ENCODE assay signal across 28 mouse cellular contexts in the genomic region with DNA sequence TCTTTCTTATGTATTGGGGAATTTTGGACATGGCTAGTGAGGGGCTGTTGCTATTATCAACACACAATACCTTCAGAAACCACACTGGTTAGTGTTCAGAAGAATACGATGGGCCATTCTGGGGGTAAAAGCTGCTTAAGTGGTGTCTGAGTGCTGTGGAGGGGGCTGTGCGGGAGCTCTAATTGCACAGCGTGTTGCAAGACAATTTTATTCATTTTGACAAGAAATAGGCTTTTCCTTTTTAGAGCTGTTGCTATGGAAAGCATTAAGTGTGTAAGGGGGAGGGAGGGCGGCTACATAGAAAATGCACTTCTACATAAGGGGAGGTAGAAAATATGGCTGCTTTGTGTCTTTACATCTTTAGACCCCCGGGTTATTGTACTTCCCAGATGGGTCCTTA. TPM values are rescaled to one million over a fixed set of nuclear protein-coding genes. Genes with fewer than 3 reads are reported as not detected.
DNase-seq lines count a peak whose midpoint lies in the region; ATAC-seq and TF ChIP-seq lines count a peak whose summit lies in the region.
"Had no signal": no experiment of that assay in that cellular context is flagged by ENCODE, and none has a peak within 500 bp of the region (broad histone marks: within the 10 kb centered on the region; RNA-seq: fewer than 3 reads in every experiment).

No protein-coding gene starts in this region.

- no peaks in the 10 kb centered on the region for H3K36me3 ChIP-seq in forebrain, embryonic 12.5 days (replicated peaks)
- H3K36me3 ChIP-seq in forebrain, embryonic 11.5 days (ENCODE audit: control insufficient read depth, insufficient read depth, low read length): no peaks in the 10 kb centered on the region
- H3K36me3 ChIP-seq in midbrain, embryonic 16.5 days (ENCODE audit: control insufficient read depth, insufficient read depth, low read length): no peaks in the 10 kb centered on the region
- H3K36me3 ChIP-seq in midbrain, postnatal 0 days (ENCODE audit: insufficient read depth, low read length): peaks cover 4% of the 10 kb centered on the region; the same call in 1 of the 2 replicates
- H3K36me3 ChIP-seq in forebrain, embryonic 14.5 days (ENCODE audit: control insufficient read depth, insufficient read depth, low read length): no peaks in the 10 kb centered on the region
- no peaks in the 10 kb centered on the region for H3K36me3 ChIP-seq in forebrain, postnatal 0 days (ENCODE audit: insufficient read depth)
- H3K36me3 ChIP-seq: embryonic facial prominence, embryonic 10.5 days; embryonic facial prominence, embryonic 13.5 days; heart, embryonic 13.5 days had no signal

- no peak overlapping the region; the same call in 1 of the 2 replicates for H3K27ac ChIP-seq in forebrain, embryonic 12.5 days
- H3K27ac ChIP-seq in forebrain, embryonic 11.5 days (ENCODE audit: low read depth, low read length): no peak overlapping the region
- H3K27ac ChIP-seq in midbrain, embryonic 16.5 days (ENCODE audit: low read length): no peak overlapping the region
- no peak overlapping the region for H3K27ac ChIP-seq in midbrain, postnatal 0 days (ENCODE audit: low read depth, low read length)
- 0 out of 2 replicates have a peak overlapping the region, but pooled peaks have one; percentile 5 for H3K27ac ChIP-seq in forebrain, embryonic 14.5 days (ENCODE audit: low read depth, low read length)
- H3K27ac ChIP-seq in forebrain, postnatal 0 days (ENCODE audit: low read depth, low read length): 0 out of 2 replicates have a peak overlapping the region, but pooled peaks have one; percentile 9
- H3K27ac ChIP-seq: embryonic facial prominence, embryonic 10.5 days; embryonic facial prominence, embryonic 13.5 days; gastrocnemius, adult 2 months; heart, embryonic 13.5 days; hindbrain, embryonic 14.5 days had no signal

- TF ChIP-seq CTCF in midbrain, postnatal 0 days (IDR thresholded peaks at IDR 0.05): no peak
- TF ChIP-seq CTCF in forebrain, postnatal 0 days (IDR thresholded peaks at IDR 0.05; ENCODE audit: low read depth): no peak

- no peak overlapping the region for H3K4me3 ChIP-seq in forebrain, embryonic 12.5 days (replicated peaks)
- H3K4me3 ChIP-seq in forebrain, embryonic 11.5 days (ENCODE audit: low read depth, low read length): no peak overlapping the region
- no peak overlapping the region for H3K4me3 ChIP-seq in midbrain, embryonic 16.5 days (ENCODE audit: low read depth, low read length)
- H3K4me3 ChIP-seq in midbrain, postnatal 0 days (ENCODE audit: low read depth, low read length): no peak overlapping the region
- no peak overlapping the region for H3K4me3 ChIP-seq in forebrain, embryonic 14.5 days (ENCODE audit: low read depth, low read length)
- no peak overlapping the region for H3K4me3 ChIP-seq in forebrain, postnatal 0 days (ENCODE audit: low read depth, low read length)
- H3K4me3 ChIP-seq: embryonic facial prominence, embryonic 10.5 days; embryonic facial prominence, embryonic 13.5 days; erythroblast, embryonic 14.5 days; gastrocnemius, adult 2 months; heart, embryonic 13.5 days had no signal

- H3K4me1 ChIP-seq in forebrain, embryonic 12.5 days: peaks cover 6% of the 10 kb centered on the region; the same call in 1 of the 2 replicates
- H3K4me1 ChIP-seq in forebrain, embryonic 11.5 days (replicated peaks; ENCODE audit: control insufficient read depth, insufficient read depth, low read length): no peaks in the 10 kb centered on the region
- peaks cover 3% of the 10 kb centered on the region; the same call in 1 of the 2 replicates for H3K4me1 ChIP-seq in midbrain, embryonic 16.5 days (ENCODE audit: control insufficient read depth, insufficient read depth, low read length)
- 0 out of 2 replicates have a peak, but pooled peaks cover 4% of the 10 kb centered on the region for H3K4me1 ChIP-seq in midbrain, postnatal 0 days (ENCODE audit: insufficient read depth, low read length)
- H3K4me1 ChIP-seq in forebrain, embryonic 14.5 days (ENCODE audit: control insufficient read depth, insufficient read depth, low read length): no peaks in the 10 kb centered on the region; the same call in 1 of the 2 replicates
- H3K4me1 ChIP-seq in forebrain, postnatal 0 days (ENCODE audit: insufficient read depth): peaks cover 5% of the 10 kb centered on the region
- H3K4me1 ChIP-seq: embryonic facial prominence, embryonic 10.5 days; embryonic facial prominence, embryonic 13.5 days; heart, embryonic 13.5 days had no signal

- no peak for DNase-seq in forebrain, embryonic 11.5 days (ENCODE audit: low spot score)
- DNase-seq in midbrain, postnatal 0 days (ENCODE audit: low spot score): no peak
- peak; percentile 65 for DNase-seq in forebrain, embryonic 14.5 days (ENCODE audit: low spot score)
- DNase-seq in forebrain, postnatal 0 days: peak; percentile 27
- no peak for DNase-seq in cerebellum, adult 9-11 months
- DNase-seq in right cerebral cortex, postnatal 4 days: no peak
- DNase-seq: adrenal gland, adult 8-10 months; adrenal gland, postnatal 25 days; cerebellum, adult 11 months; cerebellum, adult 2 months; cerebellum, postnatal 10 days; cerebellum, postnatal 36 days; embryo, embryonic 11 days; gastrocnemius, adult 2 months; gastrocnemius, postnatal 14 days; heart, adult 18-20 months; heart, postnatal 14 days; heart, postnatal 4 days had no signal

- no peaks in the 10 kb centered on the region for H3K9me3 ChIP-seq in forebrain, embryonic 12.5 days
- no peaks in the 10 kb centered on the region for H3K9me3 ChIP-seq in forebrain, embryonic 11.5 days (ENCODE audit: control insufficient read depth, low read length)
- no peaks in the 10 kb centered on the region for H3K9me3 ChIP-seq in midbrain, embryonic 16.5 days (replicated peaks; ENCODE audit: control insufficient read depth, low read length, poor library complexity, severe bottlenecking)
- H3K9me3 ChIP-seq in midbrain, postnatal 0 days (ENCODE audit: low read length): no peaks in the 10 kb centered on the region
- H3K9me3 ChIP-seq in forebrain, embryonic 14.5 days (replicated peaks; ENCODE audit: control insufficient read depth, low read length): no peaks in the 10 kb centered on the region
- no peaks in the 10 kb centered on the region for H3K9me3 ChIP-seq in forebrain, postnatal 0 days (ENCODE audit: low read length)
- H3K9me3 ChIP-seq: embryonic facial prominence, embryonic 10.5 days; embryonic facial prominence, embryonic 13.5 days; heart, embryonic 13.5 days had no signal

- no peaks in the 10 kb centered on the region for H3K27me3 ChIP-seq in forebrain, embryonic 12.5 days
- no peaks in the 10 kb centered on the region for H3K27me3 ChIP-seq in forebrain, embryonic 11.5 days (ENCODE audit: control insufficient read depth, insufficient read depth, low read length)
- no peaks in the 10 kb centered on the region for H3K27me3 ChIP-seq in midbrain, embryonic 16.5 days (ENCODE audit: control insufficient read depth, insufficient read depth, low read depth, low read length)
- no peaks in the 10 kb centered on the region for H3K27me3 ChIP-seq in midbrain, postnatal 0 days (ENCODE audit: insufficient read depth, low read length)
- no peaks in the 10 kb centered on the region for H3K27me3 ChIP-seq in forebrain, embryonic 14.5 days (replicated peaks; ENCODE audit: control insufficient read depth, insufficient read depth, low read length)
- H3K27me3 ChIP-seq in forebrain, postnatal 0 days (ENCODE audit: insufficient read depth, low read length): no peaks in the 10 kb centered on the region
- H3K27me3 ChIP-seq: embryonic facial prominence, embryonic 13.5 days; heart, embryonic 13.5 days had no signal

- no peak overlapping the region for H3K9ac ChIP-seq in forebrain, embryonic 12.5 days
- no peak overlapping the region for H3K9ac ChIP-seq in forebrain, embryonic 11.5 days (ENCODE audit: low read length)
- 0 out of 2 replicates have a peak overlapping the region, but pooled peaks have one; percentile 11 for H3K9ac ChIP-seq in midbrain, embryonic 16.5 days (ENCODE audit: low read depth, low read length)
- H3K9ac ChIP-seq in midbrain, postnatal 0 days (replicated peaks; ENCODE audit: low read length, poor library complexity, severe bottlenecking): no peak overlapping the region
- no peak overlapping the region for H3K9ac ChIP-seq in forebrain, embryonic 14.5 days (ENCODE audit: low read length)
- H3K9ac ChIP-seq in forebrain, postnatal 0 days: no peak overlapping the region
- H3K9ac ChIP-seq: embryonic facial prominence, embryonic 13.5 days; heart, embryonic 13.5 days; hindbrain, embryonic 14.5 days had no signal

- WGBS in forebrain, embryonic 12.5 days: 39% methylated on average over 5 of the region's 5 CpGs
- 50% methylated on average over 5 of the region's 5 CpGs for WGBS in forebrain, embryonic 11.5 days
- 43% methylated on average over 5 of the region's 5 CpGs for WGBS in midbrain, embryonic 16.5 days
- WGBS in midbrain, postnatal 0 days: 53% methylated on average over 5 of the region's 5 CpGs
- 27% methylated on average over 5 of the region's 5 CpGs for WGBS in forebrain, embryonic 14.5 days
- 30% methylated on average over 5 of the region's 5 CpGs for WGBS in forebrain, postnatal 0 days

- peak; percentile 69; the same call in 1 of the 2 replicates for ATAC-seq in forebrain, embryonic 12.5 days (ENCODE audit: low FRiP score)
- ATAC-seq in forebrain, embryonic 11.5 days (replicated peaks; ENCODE audit: low FRiP score): no peak; the same call in 1 of the 2 replicates
- peak; percentile 70; the same call in 1 of the 2 replicates for ATAC-seq in midbrain, embryonic 16.5 days
- ATAC-seq in midbrain, postnatal 0 days (ENCODE audit: low FRiP score): no peak
- peak; percentile 46; the same call in 1 of the 2 replicates for ATAC-seq in forebrain, embryonic 14.5 days
- peak; percentile 65 for ATAC-seq in forebrain, postnatal 0 days
- ATAC-seq: activated CD4-positive, CD25-positive, alpha-beta regulatory T cell, adult 4 months; intestine, postnatal 0 days had no signal

- H3K4me2 ChIP-seq in forebrain, embryonic 12.5 days: no peak overlapping the region
- no peak overlapping the region for H3K4me2 ChIP-seq in forebrain, embryonic 11.5 days (ENCODE audit: low read depth, low read length, severe bottlenecking)
- no peak overlapping the region for H3K4me2 ChIP-seq in midbrain, embryonic 16.5 days (ENCODE audit: low read length)
- no peak overlapping the region for H3K4me2 ChIP-seq in midbrain, postnatal 0 days (ENCODE audit: low read depth, low read length, poor library complexity, severe bottlenecking)
- no peak overlapping the region for H3K4me2 ChIP-seq in forebrain, embryonic 14.5 days (ENCODE audit: low read length)
- H3K4me2 ChIP-seq in forebrain, postnatal 0 days (ENCODE audit: low read depth): no peak overlapping the region
- H3K4me2 ChIP-seq: embryonic facial prominence, embryonic 13.5 days; heart, embryonic 13.5 days; hindbrain, embryonic 14.5 days had no signal

RNA-seq across cellular contexts. Expression of a gene that starts 25.8 kb away (rescaled TPM):
- polyA plus RNA-seq in forebrain, embryonic 12.5 days (2016; fragmentation: Nextera tagmentation; extraction: Ambion mirVana): 12.1 and 14.5 TPM in 2 replicates
- polyA plus RNA-seq in forebrain, embryonic 11.5 days (2014; fragmentation: Nextera tagmentation; extraction: Ambion mirVana): 4.8 and 4.9 TPM in 2 replicates
- 96.0 and 101 TPM in 2 replicates for polyA plus RNA-seq in midbrain, embryonic 16.5 days (2015; fragmentation: Nextera tagmentation; extraction: Ambion mirVana)
- 77.3 and 94.8 TPM in 2 replicates for total RNA-seq in midbrain, postnatal 0 days (2014; rRNA removed)
- 91.6 and 95.2 TPM in 2 replicates for polyA plus RNA-seq in midbrain, postnatal 0 days (2015; fragmentation: Nextera tagmentation; extraction: Ambion mirVana)
- 53.7 and 68.4 TPM in 2 replicates for polyA plus RNA-seq in forebrain, embryonic 14.5 days (2014; fragmentation: Nextera tagmentation; extraction: Ambion mirVana)
- total RNA-seq in forebrain, postnatal 0 days (2014; rRNA removed): 114 TPM in 2 replicates
- polyA plus RNA-seq in forebrain, postnatal 0 days (2015; fragmentation: Nextera tagmentation; extraction: Ambion mirVana): 95.2 and 102 TPM in 2 replicates
- total RNA-seq: gastrocnemius, adult 2 months; gastrocnemius, postnatal 14 days; gastrocnemius, postnatal 4 days; heart, adult 18-20 months; heart, postnatal 14 days had no signal
- polyA plus RNA-seq: activated CD4-positive, CD25-positive, alpha-beta regulatory T cell, adult 4 months; erythroblast, embryonic 14.5 days had no signal

RNA-seq across cellular contexts. Expression of a gene that starts 59.0 kb away (rescaled TPM):
- 29.6 and 29.9 TPM in 2 replicates for polyA plus RNA-seq in forebrain, embryonic 12.5 days (2016; fragmentation: Nextera tagmentation; extraction: Ambion mirVana)
- polyA plus RNA-seq in forebrain, embryonic 11.5 days (2014; fragmentation: Nextera tagmentation; extraction: Ambion mirVana): 25.4 and 27.9 TPM in 2 replicates
- polyA plus RNA-seq in midbrain, embryonic 16.5 days (2015; fragmentation: Nextera tagmentation; extraction: Ambion mirVana): 37.0 and 39.4 TPM in 2 replicates
- 13.4 and 22.0 TPM in 2 replicates for total RNA-seq in midbrain, postnatal 0 days (2014; rRNA removed)
- 21.7 and 23.4 TPM in 2 replicates for polyA plus RNA-seq in midbrain, postnatal 0 days (2015; fragmentation: Nextera tagmentation; extraction: Ambion mirVana)
- polyA plus RNA-seq in forebrain, embryonic 14.5 days (2014; fragmentation: Nextera tagmentation; extraction: Ambion mirVana): 26.0 and 38.4 TPM in 2 replicates
- total RNA-seq in forebrain, postnatal 0 days (2014; rRNA removed): 18.1 and 21.9 TPM in 2 replicates
- 15.2 and 17.9 TPM in 2 replicates for polyA plus RNA-seq in forebrain, postnatal 0 days (2015; fragmentation: Nextera tagmentation; extraction: Ambion mirVana)

Comparison
In these comparisons a context has a peak if more than half of its experiments do, and no peak if none do; other contexts are left out.
1. ATAC-seq: peak in forebrain, embryonic 12.5 days (single experiment), midbrain, embryonic 16.5 days (single experiment), forebrain, embryonic 14.5 days (single experiment) and forebrain, postnatal 0 days (single experiment); none in forebrain, embryonic 11.5 days (single experiment) and midbrain, postnatal 0 days (single experiment).
2. H3K27ac ChIP-seq: peak in forebrain, embryonic 14.5 days (single experiment) and forebrain, postnatal 0 days (single experiment); none in forebrain, embryonic 12.5 days (single experiment), forebrain, embryonic 11.5 days (single experiment), midbrain, embryonic 16.5 days (single experiment) and midbrain, postnatal 0 days (single experiment).
3. DNase-seq: peak in forebrain, embryonic 14.5 days (single experiment) and forebrain, postnatal 0 days (single experiment); none in forebrain, embryonic 11.5 days (single experiment), midbrain, postnatal 0 days (single experiment), cerebellum, adult 9-11 months (single experiment) and right cerebral cortex, postnatal 4 days (single experiment).